Mouse (Mus musculus): ENCODE measurements around the gene Cnpy3. TPM values are rescaled to one million over a fixed set of nuclear protein-coding genes. Genes with fewer than 3 reads are reported as not detected.

The Cnpy3 gene
- polyA plus RNA-seq, 1 experiment from 2014 or later = 63.4 TPM

- Histone ChIP-seq H3K27ac (replicated peaks) (peak within 1 kb of the TSS; percentile 85), H3K4me2 (peak within 1 kb of the TSS; percentile 100), H3K9ac (peak within 1 kb of the TSS; percentile 95), H3K4me3 (peak within 1 kb of the TSS; percentile 99), H3K27me3 (no peaks in the 10 kb centered on the region), H3K9me3 (no peaks in the 10 kb centered on the region), H3K36me3 (peaks cover 25% of the 10 kb centered on the region), H3K4me1 (replicated peaks) (peaks cover 22% of the 10 kb centered on the region)
- ATAC-seq (ENCODE audit: low read depth) = peak; percentile 91
- WGBS = 8% methylated on average over 36 of the region's 36 CpGs
Measured at GRCm38 (mm10) chr17:46710959-46711597, 40.9 kb downstream of the Cnpy3 start, which contains the start of gene Pex6. Gene Pex6, plus strand, starts transcription at chr17:46711463.

DNA sequence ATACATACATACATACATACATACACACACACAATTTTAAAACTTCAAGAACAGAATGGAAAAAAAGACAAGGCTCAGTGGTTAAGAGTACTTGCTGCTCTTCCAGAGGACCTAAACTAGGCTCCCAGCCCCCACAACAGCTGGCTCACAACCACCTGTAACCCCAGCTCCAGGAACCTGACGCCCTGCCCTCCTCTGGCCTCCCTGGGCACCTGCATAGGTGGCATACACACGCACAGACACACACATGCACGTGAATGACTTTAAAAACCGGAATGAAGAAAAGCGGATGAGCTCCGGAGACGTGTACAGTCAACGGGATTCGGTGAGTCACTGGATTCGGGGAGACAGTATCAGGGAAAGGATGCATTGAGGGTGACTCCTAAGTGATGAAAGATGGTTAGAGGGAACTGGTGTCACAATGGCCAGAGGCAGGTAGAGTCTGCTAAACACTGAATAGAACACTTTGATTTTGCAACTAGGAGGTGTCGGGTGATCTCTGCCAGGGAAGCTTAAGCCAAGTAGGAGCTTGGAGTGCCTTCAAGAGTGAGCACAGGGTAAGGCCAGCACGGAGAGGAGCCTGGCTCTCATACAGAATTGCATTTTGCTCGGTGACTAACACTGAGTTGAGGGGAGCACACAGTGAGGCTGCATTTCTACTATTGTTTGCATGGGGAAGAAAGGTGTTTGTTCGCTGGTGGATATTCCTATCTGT is 45.5 kb downstream of the Cnpy3 start:
- Histone ChIP-seq H3K4me2 (0 out of 2 replicates have a peak overlapping the region, but pooled peaks have one; percentile 82), H3K27me3 (no peaks in the 10 kb centered on the region), H3K4me1 (replicated peaks) (peaks cover 37% of the 10 kb centered on the region), H3K4me3 (no peak overlapping the region), H3K9me3 (no peaks in the 10 kb centered on the region), H3K27ac (replicated peaks) (no peak overlapping the region), H3K9ac (no peak overlapping the region), H3K36me3 (no peaks in the 10 kb centered on the region)
- ATAC-seq (ENCODE audit: low read depth) = no peak
- WGBS = 91% methylated on average over 14 of the region's 14 CpGs

DNA sequence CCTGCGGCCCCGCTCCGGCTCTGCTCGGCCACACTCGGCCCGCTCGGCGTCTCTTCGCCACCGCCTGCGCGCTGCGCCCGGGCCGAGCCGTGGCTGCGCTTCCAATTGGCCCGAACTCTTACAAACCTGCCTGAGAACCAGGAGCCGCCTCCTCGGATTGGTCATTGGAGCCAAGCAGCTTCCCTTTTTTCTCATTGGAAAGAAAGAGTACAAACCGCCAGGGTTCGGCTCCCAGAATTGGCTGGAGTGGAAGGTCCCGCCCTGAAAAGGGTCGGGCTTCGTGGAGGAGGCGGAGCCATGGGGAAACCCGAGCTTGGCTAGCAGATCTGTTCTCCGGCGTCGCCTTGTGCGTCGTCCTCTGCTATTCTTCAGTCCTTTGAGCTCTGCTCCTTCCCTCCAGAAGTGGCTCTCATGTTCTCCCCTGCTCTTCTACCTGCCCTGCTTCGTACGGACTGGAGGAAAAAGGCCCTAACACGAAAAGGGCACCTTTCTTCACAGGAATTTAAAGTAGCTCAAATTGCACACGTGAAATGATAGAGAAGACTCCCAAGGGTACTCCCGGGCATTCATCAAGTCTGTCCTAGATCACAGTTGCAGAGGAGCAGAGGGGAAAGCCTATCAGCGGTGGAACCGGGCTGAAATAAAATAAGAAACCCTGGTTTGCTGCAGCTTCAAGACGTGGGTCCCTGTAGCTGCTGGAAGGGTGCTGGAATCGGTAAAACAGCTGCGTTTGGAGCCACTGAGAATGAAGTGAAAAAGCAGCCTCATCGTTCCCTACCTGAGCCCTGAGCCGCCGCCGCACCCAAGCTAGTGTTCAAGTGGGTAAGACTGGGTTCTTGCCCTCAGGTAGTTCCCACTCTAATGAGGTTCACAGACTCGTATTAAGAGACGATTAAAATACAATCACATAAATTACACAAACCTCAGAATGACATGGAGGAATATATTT is 46.9 kb downstream of the Cnpy3 start, which contains the start of gene Ppp2r5d:
Gene Ppp2r5d, minus strand, starts transcription at position 225 of the 949 bp plus-strand sequence.
- 1% methylated on average over 48 of the region's 48 CpGs for WGBS
- Histone ChIP-seq H3K36me3 (peaks cover 6% of the 10 kb centered on the region; the same call in 1 of the 2 replicates), H3K9ac (peak within 1 kb of the TSS; percentile 95), H3K9me3 (no peaks in the 10 kb centered on the region), H3K4me2 (peak within 1 kb of the TSS; percentile 82), H3K4me3 (peak within 1 kb of the TSS; percentile 93), H3K27me3 (no peaks in the 10 kb centered on the region), H3K27ac (replicated peaks) (peak within 1 kb of the TSS; percentile 91), H3K4me1 (replicated peaks) (peaks cover 45% of the 10 kb centered on the region)
- peak; percentile 94 for ATAC-seq (ENCODE audit: low read depth)

- H3K4me3 ChIP-seq = peak overlapping the region; percentile 93
- H3K27ac ChIP-seq (replicated peaks) = peak overlapping the region; percentile 91
- peak; percentile 74 for ATAC-seq (ENCODE audit: low read depth)
- no peaks in the 10 kb centered on the region for H3K27me3 ChIP-seq
- H3K9ac ChIP-seq = peak overlapping the region; percentile 95
- 6% methylated on average over 37 of the region's 41 CpGs for WGBS
- H3K4me1 ChIP-seq (replicated peaks) = peaks cover 45% of the 10 kb centered on the region
- peak overlapping the region; percentile 82 for H3K4me2 ChIP-seq
- no peaks in the 10 kb centered on the region for H3K9me3 ChIP-seq
- H3K36me3 ChIP-seq = peaks cover 11% of the 10 kb centered on the region; the same call in 1 of the 2 replicates
Measured at GRCm38 (mm10) chr17:46703971-46704886, 47.8 kb downstream of the Cnpy3 start.

GRCm38 (mm10) chr17:46702506-46702905 is 49.5 kb downstream of the Cnpy3 start:
- Histone ChIP-seq H3K36me3 (peaks cover 28% of the 10 kb centered on the region), H3K4me3 (peak overlapping the region; percentile 93; the same call in 1 of the 2 replicates), H3K27ac (replicated peaks) (no peak overlapping the region), H3K9me3 (no peaks in the 10 kb centered on the region), H3K27me3 (no peaks in the 10 kb centered on the region), H3K4me2 (peak overlapping the region; percentile 82), H3K4me1 (replicated peaks) (peaks cover 45% of the 10 kb centered on the region), H3K9ac (peak overlapping the region; percentile 95)
- ATAC-seq (ENCODE audit: low read depth) = no peak
- 84% methylated on average over 5 of the region's 5 CpGs for WGBS

GRCm38 (mm10) chr17:46702100-46702499 is 49.9 kb downstream of the Cnpy3 start:
- 92% methylated on average over 12 of the region's 12 CpGs for WGBS
- no peak overlapping the region for H3K27ac ChIP-seq (replicated peaks)
- peaks cover 29% of the 10 kb centered on the region for H3K36me3 ChIP-seq
- peak overlapping the region; percentile 55; the same call in 1 of the 2 replicates for H3K9ac ChIP-seq
- peaks cover 45% of the 10 kb centered on the region for H3K4me1 ChIP-seq (replicated peaks)
- no peaks in the 10 kb centered on the region for H3K9me3 ChIP-seq
- 0 out of 2 replicates have a peak overlapping the region, but pooled peaks have one; percentile 7 for H3K4me2 ChIP-seq
- no peak overlapping the region for H3K4me3 ChIP-seq
- no peak for ATAC-seq (ENCODE audit: low read depth)
- no peaks in the 10 kb centered on the region for H3K27me3 ChIP-seq

GRCm38 (mm10) chr17:46701489-46701888 is 50.5 kb downstream of the Cnpy3 start:
- Histone ChIP-seq H3K4me2 (0 out of 2 replicates have a peak overlapping the region, but pooled peaks have one; percentile 14), H3K9ac (peak overlapping the region; percentile 55)
- no peak for ATAC-seq (ENCODE audit: low read depth)

GRCm38 (mm10) chr17:46699912-46700311 is 52.1 kb downstream of the Cnpy3 start:
- H3K9me3 ChIP-seq = no peaks in the 10 kb centered on the region
- peaks cover 35% of the 10 kb centered on the region for H3K4me1 ChIP-seq (replicated peaks)
- no peak overlapping the region for H3K4me3 ChIP-seq
- 83% methylated on average over 3 of the region's 3 CpGs for WGBS
- no peak for ATAC-seq (ENCODE audit: low read depth)
- H3K36me3 ChIP-seq = peaks cover 42% of the 10 kb centered on the region
- no peak overlapping the region for H3K9ac ChIP-seq
- no peaks in the 10 kb centered on the region for H3K27me3 ChIP-seq
- no peak overlapping the region for H3K27ac ChIP-seq (replicated peaks)
- no peak overlapping the region for H3K4me2 ChIP-seq

More at GRCm38 (mm10) chr17:46701489-46701888, 50.5 kb downstream of the Cnpy3 start:
- H3K27me3 ChIP-seq = no peaks in the 10 kb centered on the region
- H3K27ac ChIP-seq (replicated peaks) = 0 out of 2 replicates have a peak overlapping the region, but pooled peaks have one; percentile 18
- 73% methylated on average over 12 of the region's 12 CpGs for WGBS
- H3K36me3 ChIP-seq = peaks cover 29% of the 10 kb centered on the region
- no peaks in the 10 kb centered on the region for H3K9me3 ChIP-seq
- H3K4me3 ChIP-seq = no peak overlapping the region
- H3K4me1 ChIP-seq (replicated peaks) = peaks cover 45% of the 10 kb centered on the region

DNA sequence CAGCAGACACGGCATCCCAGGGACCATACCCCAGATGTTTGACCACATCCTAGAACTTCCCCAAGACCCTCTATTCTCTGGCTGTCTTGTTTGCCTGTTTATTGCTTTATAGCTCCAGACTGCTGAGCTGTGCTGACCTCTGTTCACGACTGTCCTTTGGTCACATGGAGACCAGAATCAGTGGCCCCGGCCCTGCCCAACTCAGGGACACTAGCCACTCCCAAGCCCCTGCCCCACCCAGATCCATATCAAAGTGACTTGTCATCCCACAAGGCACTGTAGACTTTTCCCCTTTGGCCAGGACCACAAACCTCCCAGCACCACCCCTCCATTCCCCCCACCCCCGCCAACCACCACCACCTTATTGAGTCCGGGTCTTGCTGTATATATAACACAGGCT is 52.8 kb downstream of the Cnpy3 start:
- Histone ChIP-seq H3K27me3 (no peaks in the 10 kb centered on the region), H3K4me3 (no peak overlapping the region), H3K4me1 (replicated peaks) (peaks cover 35% of the 10 kb centered on the region), H3K27ac (replicated peaks) (no peak overlapping the region), H3K36me3 (peaks cover 42% of the 10 kb centered on the region), H3K9ac (no peak overlapping the region), H3K4me2 (no peak overlapping the region), H3K9me3 (no peaks in the 10 kb centered on the region)
- 44% methylated on average over 5 of the region's 5 CpGs for WGBS
- no peak for ATAC-seq (ENCODE audit: low read depth)

DNA sequence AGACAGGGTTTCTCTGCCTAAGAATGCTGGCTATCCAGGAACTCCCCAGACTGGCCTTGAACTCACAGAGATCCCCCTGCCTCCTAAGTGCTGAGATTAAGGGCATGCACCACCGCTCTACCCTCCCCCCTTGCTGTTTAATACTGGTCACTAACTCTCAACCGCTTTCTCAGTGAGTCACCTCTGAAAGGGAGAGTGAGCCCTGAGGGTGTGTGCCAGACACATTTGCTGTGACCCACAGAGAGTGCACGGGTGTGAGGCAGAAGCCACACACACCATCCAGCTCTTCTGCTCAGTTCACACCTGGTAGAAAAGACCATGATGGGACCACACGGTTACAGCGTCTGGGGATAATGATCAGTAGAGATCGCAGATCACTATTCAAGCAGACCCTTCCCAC is 53.5 kb downstream of the Cnpy3 start:
- H3K9ac ChIP-seq = no peak overlapping the region
- peaks cover 27% of the 10 kb centered on the region for H3K4me1 ChIP-seq (replicated peaks)
- H3K27ac ChIP-seq (replicated peaks) = no peak overlapping the region
- ATAC-seq (ENCODE audit: low read depth) = no peak
- no peak overlapping the region for H3K4me2 ChIP-seq
- H3K4me3 ChIP-seq = no peak overlapping the region
- no peaks in the 10 kb centered on the region for H3K27me3 ChIP-seq
- peaks cover 42% of the 10 kb centered on the region for H3K36me3 ChIP-seq
- no peaks in the 10 kb centered on the region for H3K9me3 ChIP-seq
- WGBS = 83% methylated on average over 6 of the region's 6 CpGs

All from neural tube, embryonic 13.5 days (tissue).